Mouse (Mus musculus) WW6 (cell line): ENCODE measurements around the gene Hoxc10.
A peak's percentile ranks its signal among the peaks of the same experiment; 100 is the strongest.

Source experiments
- DNase-seq: peaks from one replicate; pipeline ENCODE4 v3.0.0-alpha.2; 2013; ENCODE audit warnings: low read depth, low spot score

The Hoxc10 gene

GRCm38 (mm10) chr15:102966776-102967311 is at the start of gene Hoxc10:
Gene Hoxc10 (plus strand): TSS chr15:102966796.
- no peak for DNase-seq

- no peak for DNase-seq
These were observed 48.5 kb upstream of the Hoxc10 start for GRCm38 (mm10) chr15:102917972-102918572.

GRCm38 (mm10) chr15:102918611-102919265 is 47.9 kb upstream of the Hoxc10 start:
- DNase-seq, result no peak

- no peak for DNase-seq
These were observed 47.0 kb upstream of the Hoxc10 start for GRCm38 (mm10) chr15:102919336-102920180.

- DNase-seq, result peak; percentile 99
These were observed 46.0 kb upstream of the Hoxc10 start for GRCm38 (mm10) chr15:102920619-102921018.

- no peak for DNase-seq
These were observed 45.3 kb upstream of the Hoxc10 start, which contains the start of gene Hoxc13 for GRCm38 (mm10) chr15:102921053-102922011. Gene Hoxc13 (plus strand): TSS chr15:102921103.

- DNase-seq, result no peak
These were observed 44.6 kb upstream of the Hoxc10 start for GRCm38 (mm10) chr15:102922012-102922362.

DNA sequence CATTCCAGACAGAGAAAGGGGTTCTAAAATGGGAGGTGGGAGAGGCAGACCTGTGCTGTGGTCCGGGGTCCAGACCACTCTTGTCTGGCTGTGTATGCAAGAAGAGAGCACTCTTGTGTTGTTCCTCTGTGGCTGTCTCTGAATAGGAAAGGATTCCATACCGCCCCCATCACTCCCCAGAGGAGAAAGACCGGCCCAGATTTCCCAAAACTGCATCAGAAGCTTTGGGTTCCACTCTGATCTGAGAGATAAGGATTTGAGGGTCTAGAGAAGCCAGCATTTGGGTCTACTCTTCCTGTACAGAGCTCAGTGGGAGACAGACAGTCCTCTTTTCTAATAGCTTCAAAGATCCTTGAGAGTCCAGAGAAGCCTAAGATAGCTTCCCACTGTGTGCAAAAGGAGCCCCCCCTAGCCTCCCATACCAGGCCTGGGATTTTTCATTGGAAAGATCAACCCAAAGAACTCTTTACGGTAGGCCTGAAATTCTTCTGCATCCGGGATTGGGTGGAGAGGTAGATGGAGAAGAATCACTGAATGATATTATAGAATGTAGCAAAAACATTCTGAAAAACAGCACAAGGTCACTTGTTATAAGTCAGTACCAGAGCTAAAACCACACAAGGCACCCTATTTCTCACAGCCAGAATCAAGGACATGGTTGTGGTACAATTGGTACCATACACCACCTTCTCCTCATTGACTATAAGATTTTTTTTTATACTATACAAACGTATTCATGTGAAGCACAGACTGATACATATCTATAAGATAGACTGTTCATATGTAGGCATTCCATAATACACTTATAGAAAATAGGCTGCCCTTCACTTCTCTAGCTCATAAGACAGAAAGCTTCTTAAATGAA is 43.7 kb upstream of the Hoxc10 start:
- no peak for DNase-seq

DNA sequence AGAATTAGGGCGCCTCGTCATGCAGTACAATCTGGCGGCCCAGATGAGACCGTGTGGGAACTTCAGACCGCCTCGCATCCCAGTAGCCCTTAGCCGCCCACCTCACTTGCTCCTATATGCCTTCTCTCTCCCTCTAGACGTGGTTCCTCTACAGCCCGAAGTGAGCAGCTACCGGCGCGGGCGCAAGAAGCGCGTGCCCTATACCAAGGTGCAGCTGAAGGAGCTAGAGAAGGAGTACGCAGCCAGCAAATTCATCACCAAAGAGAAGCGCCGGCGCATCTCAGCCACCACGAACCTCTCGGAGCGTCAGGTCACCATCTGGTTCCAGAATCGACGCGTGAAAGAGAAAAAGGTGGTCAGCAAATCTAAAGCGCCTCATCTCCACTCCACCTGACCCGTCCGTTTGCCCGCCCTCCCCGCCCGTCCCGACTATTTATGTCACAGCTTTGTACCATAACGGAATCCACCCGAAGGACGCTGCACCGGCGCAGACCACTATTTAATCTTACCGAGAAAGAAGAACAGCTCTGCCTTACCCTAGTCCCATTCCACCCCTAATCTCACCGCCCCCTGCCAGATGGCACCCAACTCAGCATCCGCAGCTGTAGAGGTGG is 39.5 kb upstream of the Hoxc10 start:
- no peak for DNase-seq

GRCm38 (mm10) chr15:102931706-102932358 is 34.8 kb upstream of the Hoxc10 start:
- peak; percentile 69 for DNase-seq

GRCm38 (mm10) chr15:102934438-102934837 is 32.2 kb upstream of the Hoxc10 start:
- DNase-seq, result no peak

DNA sequence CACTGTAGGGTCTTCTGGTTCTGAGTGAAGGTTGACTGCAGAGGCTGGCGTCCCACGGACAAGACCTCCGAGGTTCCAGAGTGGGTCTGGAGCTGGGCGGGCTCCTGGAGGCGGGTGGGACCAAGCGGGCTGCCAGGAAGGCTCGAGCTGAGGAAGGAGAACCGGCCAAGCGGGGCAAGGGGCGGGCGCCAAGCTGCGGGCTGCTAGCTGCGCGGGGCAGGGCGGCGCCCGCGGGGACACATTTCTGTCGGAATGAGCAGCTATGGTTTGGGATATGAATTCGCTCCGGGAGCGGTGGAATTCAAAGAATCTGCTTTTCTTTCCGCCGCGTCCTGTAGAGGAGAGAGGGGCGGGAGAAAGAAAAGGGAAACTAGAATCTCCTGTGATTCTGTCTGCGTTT is 31.7 kb upstream of the Hoxc10 start:
- no peak for DNase-seq

GRCm38 (mm10) chr15:102936279-102936972 is 30.2 kb upstream of the Hoxc10 start, which contains the start of gene Hoxc12:
Gene Hoxc12 (plus strand): TSS chr15:102936757.
- no peak for DNase-seq

DNA sequence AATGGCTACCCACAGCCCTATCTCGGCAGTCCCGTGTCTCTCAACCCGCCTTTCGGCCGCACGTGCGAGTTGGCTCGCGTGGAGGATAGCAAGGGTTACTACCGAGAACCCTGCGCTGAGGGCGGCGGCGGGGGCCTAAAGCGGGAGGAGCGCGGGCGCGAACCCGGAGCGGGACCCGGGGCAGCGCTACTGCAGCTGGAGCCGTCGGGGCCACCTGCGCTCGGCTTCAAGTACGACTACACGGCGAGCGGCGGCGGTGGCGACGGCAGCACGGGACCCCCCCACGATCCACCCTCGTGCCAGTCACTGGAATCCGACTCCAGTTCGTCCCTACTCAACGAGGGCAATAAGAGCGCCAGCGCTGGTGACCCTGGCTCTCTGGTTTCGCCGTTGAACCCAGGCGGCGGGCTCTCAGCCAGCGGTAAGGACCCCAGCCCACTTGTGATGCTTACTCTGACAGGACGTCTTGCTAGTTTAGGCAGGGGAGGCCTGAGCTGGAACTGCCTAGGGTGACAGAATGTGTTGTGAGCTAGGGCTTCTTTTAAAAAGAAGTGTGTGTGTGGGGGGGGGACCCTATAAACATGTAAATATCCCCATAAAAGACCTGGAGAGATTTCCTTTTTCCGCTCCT is 29.4 kb upstream of the Hoxc10 start:
- no peak for DNase-seq

DNA sequence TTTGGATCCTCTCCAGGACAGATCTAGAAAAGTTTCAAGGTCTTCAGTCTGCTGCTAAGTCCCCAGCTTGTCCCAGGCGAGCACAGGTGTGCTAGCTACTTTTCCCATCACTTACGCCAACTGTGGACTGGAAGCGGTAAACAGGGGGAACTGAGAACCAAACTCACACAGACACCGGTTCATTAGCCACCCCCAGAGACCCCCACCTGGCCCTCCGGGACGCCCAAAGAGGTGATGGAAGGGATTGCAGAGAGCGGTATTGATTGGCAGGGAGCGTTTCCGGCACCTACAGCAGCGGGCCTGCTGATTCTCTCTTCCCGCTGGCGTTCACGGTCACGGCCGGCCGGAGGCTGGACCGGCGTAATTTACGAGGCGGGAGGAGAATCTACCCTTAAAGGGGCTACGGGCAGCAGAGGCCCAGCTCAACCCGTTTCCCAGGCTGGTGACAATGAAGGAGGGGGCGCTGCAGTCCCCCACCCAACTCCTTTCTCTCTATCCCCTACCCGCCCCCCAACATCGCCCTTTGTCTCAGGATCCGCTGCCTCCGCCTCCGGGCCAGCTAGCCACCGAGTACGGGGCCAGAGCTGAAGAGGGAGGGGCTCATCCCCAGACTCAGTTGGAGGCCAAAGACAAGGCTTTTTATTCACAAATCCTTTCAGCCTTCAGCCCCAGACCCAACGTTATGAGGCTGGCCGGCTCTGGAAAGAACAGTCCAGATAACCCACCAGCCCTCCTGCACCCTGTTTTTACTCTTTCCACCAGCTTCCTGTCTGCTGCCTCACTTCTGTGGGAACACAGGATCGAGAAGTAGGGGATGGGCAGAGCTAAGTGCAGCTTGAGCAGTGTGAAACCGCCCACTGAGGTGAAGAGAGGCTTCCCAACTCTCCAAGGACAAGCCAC is 27.1 kb upstream of the Hoxc10 start:
- DNase-seq, result no peak

DNA sequence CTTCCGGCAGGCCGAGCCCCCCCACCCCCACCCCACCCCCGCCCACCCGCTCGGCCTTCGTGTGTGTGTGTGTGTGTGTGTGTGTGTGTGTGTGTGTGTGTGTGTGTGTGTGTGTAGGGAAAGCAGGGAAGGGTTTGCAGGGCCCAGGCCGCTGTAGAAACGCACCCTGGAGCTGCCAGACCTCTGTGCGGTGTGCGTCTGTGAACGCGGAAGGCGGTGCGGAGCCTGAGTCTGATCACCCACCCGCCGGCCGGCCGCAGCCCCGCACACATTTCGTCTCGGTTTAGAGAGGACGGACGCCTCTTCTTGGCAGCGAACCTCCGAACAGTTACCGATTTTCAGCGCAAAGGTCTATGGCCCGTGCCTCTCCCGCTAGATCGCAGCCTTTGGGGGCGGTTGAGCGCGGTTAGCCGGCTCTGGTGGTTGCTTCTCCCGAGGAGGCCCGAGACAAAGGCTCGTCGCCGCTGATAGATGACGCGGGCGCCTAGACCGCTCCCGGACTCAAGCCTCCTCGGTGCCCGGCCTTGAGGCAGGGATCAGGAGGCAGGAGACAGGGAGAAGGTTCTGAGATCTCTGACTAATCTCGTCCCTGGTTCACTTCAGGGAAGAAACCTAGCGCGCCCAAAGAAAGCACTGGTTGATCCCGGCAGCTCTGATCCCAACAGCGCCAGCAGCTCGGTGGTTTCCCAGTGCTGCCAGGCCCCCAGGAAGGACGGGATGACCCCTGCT is 23.7 kb upstream of the Hoxc10 start:
- DNase-seq, result no peak
